ENCODE assay signal across 7 mouse cellular contexts in genomic region chr4:148159544-148160435, GRCm38 (mm10). TPM values are rescaled to one million over a fixed set of nuclear protein-coding genes. Genes with fewer than 3 reads are reported as not detected.
DNase-seq lines count a peak whose midpoint lies in the region; ATAC-seq lines count a peak whose summit lies in the region.

No protein-coding gene starts in this region.

- no peaks in the 10 kb centered on the region for H3K9me3 ChIP-seq in embryonic facial prominence, embryonic 10.5 days
- no peaks in the 10 kb centered on the region for H3K9me3 ChIP-seq in limb, embryonic 10.5 days (replicated peaks)
- no peaks in the 10 kb centered on the region for H3K9me3 ChIP-seq in midbrain, embryonic 13.5 days

- peak; percentile 96 for DNase-seq in adrenal gland, postnatal 10 days
- DNase-seq in embryonic facial prominence, embryonic 10.5 days (ENCODE audit: low spot score): peak; percentile 97
- DNase-seq in gonadal fat pad, adult 2 months (ENCODE audit: low read depth): peak; percentile 26
- DNase-seq in kidney, adult 11 months: peak; percentile 97
- DNase-seq in limb, embryonic 10.5 days (ENCODE audit: low spot score): peak; percentile 94
- peak; percentile 65 for DNase-seq in spleen, adult 12 weeks (ENCODE audit: low spot score)

- WGBS in embryonic facial prominence, embryonic 10.5 days: under 1% methylated on average over 55 of the region's 55 CpGs
- WGBS in limb, embryonic 10.5 days: under 1% methylated on average over 54 of the region's 55 CpGs
- under 1% methylated on average over 49 of the region's 55 CpGs for WGBS in midbrain, embryonic 13.5 days

- peak overlapping the region; percentile 92 for H3K9ac ChIP-seq in midbrain, embryonic 13.5 days (replicated peaks)

- peaks cover 30% of the 10 kb centered on the region for H3K36me3 ChIP-seq in embryonic facial prominence, embryonic 10.5 days (replicated peaks)
- peaks cover 9% of the 10 kb centered on the region for H3K36me3 ChIP-seq in limb, embryonic 10.5 days
- peaks cover 31% of the 10 kb centered on the region for H3K36me3 ChIP-seq in midbrain, embryonic 13.5 days

- ATAC-seq in midbrain, embryonic 13.5 days: peak; percentile 89

- H3K4me3 ChIP-seq in embryonic facial prominence, embryonic 10.5 days: peak overlapping the region; percentile 76
- H3K4me3 ChIP-seq in limb, embryonic 10.5 days: peak overlapping the region; percentile 66
- peak overlapping the region; percentile 78 for H3K4me3 ChIP-seq in midbrain, embryonic 13.5 days (replicated peaks)

- peaks cover 68% of the 10 kb centered on the region for H3K27me3 ChIP-seq in embryonic facial prominence, embryonic 10.5 days (replicated peaks; ENCODE audit: low read depth, poor library complexity, severe bottlenecking)
- peaks cover 80% of the 10 kb centered on the region for H3K27me3 ChIP-seq in limb, embryonic 10.5 days (ENCODE audit: low read depth, poor library complexity, severe bottlenecking)
- peaks cover 43% of the 10 kb centered on the region for H3K27me3 ChIP-seq in midbrain, embryonic 13.5 days

- H3K27ac ChIP-seq in embryonic facial prominence, embryonic 10.5 days (replicated peaks): peak overlapping the region; percentile 85
- H3K27ac ChIP-seq in limb, embryonic 10.5 days: peak overlapping the region; percentile 82
- H3K27ac ChIP-seq in midbrain, embryonic 13.5 days: peak overlapping the region; percentile 94

- peaks cover 50% of the 10 kb centered on the region for H3K4me1 ChIP-seq in embryonic facial prominence, embryonic 10.5 days
- peaks cover 49% of the 10 kb centered on the region for H3K4me1 ChIP-seq in limb, embryonic 10.5 days
- H3K4me1 ChIP-seq in midbrain, embryonic 13.5 days (replicated peaks): peaks cover 49% of the 10 kb centered on the region

- peak overlapping the region; percentile 88 for H3K4me2 ChIP-seq in midbrain, embryonic 13.5 days (replicated peaks)

RNA-seq across cellular contexts. Expression of gene Fbxo44, which starts 0.5 kb away (rescaled TPM):
- total RNA-seq in adrenal gland, postnatal 10 days (2021): 1 to 10 TPM; 7.1 to 7.2 TPM
- polyA plus RNA-seq in embryonic facial prominence, embryonic 10.5 days (2016; fragmentation: Nextera tagmentation; extraction: Ambion mirVana): 18.0 and 21.3 TPM in 2 replicates
- polyA plus RNA-seq in gonadal fat pad, adult 2 months (2012; rRNA removed): 14.3 and 20.6 TPM in 2 replicates
- 4.4 and 9.7 TPM in 2 replicates for polyA plus RNA-seq in limb, embryonic 10.5 days (2016; fragmentation: Nextera tagmentation; extraction: Ambion mirVana)
- polyA plus RNA-seq in midbrain, embryonic 13.5 days (2015; fragmentation: Nextera tagmentation; extraction: Ambion mirVana): 97.8 and 103 TPM in 2 replicates

RNA-seq across cellular contexts. Expression of gene Fbxo2, which starts 0.6 kb away (rescaled TPM):
- total RNA-seq in adrenal gland, postnatal 10 days (2021): 1 to 10 TPM; 2.3 to 3.3 TPM
- 0.82 and 1.1 TPM in 2 replicates for polyA plus RNA-seq in embryonic facial prominence, embryonic 10.5 days (2016; fragmentation: Nextera tagmentation; extraction: Ambion mirVana)
- polyA plus RNA-seq in gonadal fat pad, adult 2 months (2012; rRNA removed): 0.95 and 0.97 TPM in 2 replicates
- 0.49 and 0.65 TPM in 2 replicates for polyA plus RNA-seq in limb, embryonic 10.5 days (2016; fragmentation: Nextera tagmentation; extraction: Ambion mirVana)
- polyA plus RNA-seq in midbrain, embryonic 13.5 days (2015; fragmentation: Nextera tagmentation; extraction: Ambion mirVana): 2.3 and 2.4 TPM in 2 replicates

RNA-seq across cellular contexts. Expression of gene Fbxo6, which starts 7.8 kb away (rescaled TPM):
- 10 to 100 TPM; 30.4 to 31.3 TPM for total RNA-seq in adrenal gland, postnatal 10 days (2021)
- 8.3 and 10.6 TPM in 2 replicates for polyA plus RNA-seq in embryonic facial prominence, embryonic 10.5 days (2016; fragmentation: Nextera tagmentation; extraction: Ambion mirVana)
- 68.1 and 72.5 TPM in 2 replicates for polyA plus RNA-seq in gonadal fat pad, adult 2 months (2012; rRNA removed)
- 9.0 and 11.1 TPM in 2 replicates for polyA plus RNA-seq in limb, embryonic 10.5 days (2016; fragmentation: Nextera tagmentation; extraction: Ambion mirVana)
- 15.9 and 19.6 TPM in 2 replicates for polyA plus RNA-seq in midbrain, embryonic 13.5 days (2015; fragmentation: Nextera tagmentation; extraction: Ambion mirVana)

RNA-seq across cellular contexts. Expression of gene Draxin, which starts 29.3 kb away (rescaled TPM):
- under 1 TPM; 0.18 to 0.27 TPM for total RNA-seq in adrenal gland, postnatal 10 days (2021)
- polyA plus RNA-seq in embryonic facial prominence, embryonic 10.5 days (2016; fragmentation: Nextera tagmentation; extraction: Ambion mirVana): 1.5 and 2.4 TPM in 2 replicates
- 0.04 and 0.09 TPM in 2 replicates for polyA plus RNA-seq in gonadal fat pad, adult 2 months (2012; rRNA removed)
- polyA plus RNA-seq in limb, embryonic 10.5 days (2016; fragmentation: Nextera tagmentation; extraction: Ambion mirVana): 0.78 and 1.3 TPM in 2 replicates
- 14.6 and 20.4 TPM in 2 replicates for polyA plus RNA-seq in midbrain, embryonic 13.5 days (2015; fragmentation: Nextera tagmentation; extraction: Ambion mirVana)

RNA-seq across cellular contexts. Expression of gene Mad2l2, which starts 29.6 kb away (rescaled TPM):
- total RNA-seq in adrenal gland, postnatal 10 days (2021): 10 to 100 TPM; 22.3 to 23.9 TPM
- 63.3 and 67.3 TPM in 2 replicates for polyA plus RNA-seq in embryonic facial prominence, embryonic 10.5 days (2016; fragmentation: Nextera tagmentation; extraction: Ambion mirVana)
- 34.8 and 38.1 TPM in 2 replicates for polyA plus RNA-seq in gonadal fat pad, adult 2 months (2012; rRNA removed)
- polyA plus RNA-seq in limb, embryonic 10.5 days (2016; fragmentation: Nextera tagmentation; extraction: Ambion mirVana): 71.7 and 93.8 TPM in 2 replicates
- polyA plus RNA-seq in midbrain, embryonic 13.5 days (2015; fragmentation: Nextera tagmentation; extraction: Ambion mirVana): 105 and 106 TPM in 2 replicates

Comparison
In these comparisons a context has a peak if more than half of its experiments do, and no peak if none do; other contexts are left out.
1. Peak in every context shown above with its lines: DNase-seq, ATAC-seq, H3K4me3 ChIP-seq and H3K27ac ChIP-seq.
2. DNase-seq: peak in every context shown above with its lines; median percentile 97 in embryonic facial prominence, embryonic 10.5 days; 97 in kidney, adult 11 months; 96 in adrenal gland, postnatal 10 days; 94 in limb, embryonic 10.5 days; 65 in spleen, adult 12 weeks; 26 in gonadal fat pad, adult 2 months.